Mouse (Mus musculus): Measurements from ENCODE around the gene Oas3.
"Not testable (repeated sequence)": the region's sequence is repeated elsewhere in the genome, so short reads cannot be mapped to it uniquely, and the experiment has no call there.

Gene Oas3

DNA sequence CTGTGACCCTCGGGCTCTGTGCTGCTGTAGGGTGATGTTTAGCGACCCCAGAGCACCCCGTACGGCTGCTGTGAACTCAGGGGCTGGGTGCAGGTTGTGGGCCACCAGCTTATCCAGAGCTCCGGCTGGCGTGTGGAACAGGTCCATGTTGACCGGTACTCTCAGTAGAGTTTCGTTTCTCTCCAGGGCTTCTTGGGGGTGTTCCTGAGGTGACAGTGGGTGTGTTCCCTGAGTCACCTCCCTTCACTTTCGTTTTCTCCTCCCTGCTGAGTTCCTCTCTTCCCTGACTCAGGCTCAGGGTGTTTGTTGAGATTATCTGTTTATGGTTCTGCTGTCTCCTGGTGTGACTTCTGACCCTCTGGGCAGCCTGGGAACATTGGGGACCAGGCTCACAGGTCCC is at the start of gene Oas3:
Gene Oas3, minus strand, starts transcription at position 184 of the 400 bp plus-strand sequence.
- in situ Hi-C loops (cut with MseI, MboI): no loop called here

DNA sequence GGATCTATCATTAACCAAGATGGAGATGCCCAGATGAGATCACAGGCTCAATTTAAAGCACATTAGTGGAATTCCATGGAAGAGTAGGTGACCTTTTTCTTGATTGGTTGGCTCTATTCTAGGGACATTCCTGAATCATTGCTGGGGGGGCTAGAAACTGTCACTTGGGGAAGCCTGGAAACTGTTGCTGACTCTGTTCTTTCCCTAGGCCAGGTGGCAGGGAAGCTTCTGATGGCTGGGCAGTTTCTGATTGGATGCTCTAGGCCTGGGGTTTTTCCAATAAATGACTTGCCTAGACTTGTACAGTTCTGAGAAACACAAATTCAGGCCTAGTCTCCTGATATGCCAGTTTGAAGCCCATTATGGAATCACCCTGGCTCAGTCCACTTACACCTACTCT is 41.5 kb upstream of the Oas3 start:
- in situ Hi-C loops (cut with MseI, MboI): no loop called here

GRCm38 (mm10) chr5:120815949-120816348 is 38.5 kb upstream of the Oas3 start:
- in situ Hi-C loops (cut with MseI, MboI): no loop called here

GRCm38 (mm10) chr5:120813023-120813422 is 35.6 kb upstream of the Oas3 start:
- in situ Hi-C loops (cut with MseI, MboI): no loop called here

DNA sequence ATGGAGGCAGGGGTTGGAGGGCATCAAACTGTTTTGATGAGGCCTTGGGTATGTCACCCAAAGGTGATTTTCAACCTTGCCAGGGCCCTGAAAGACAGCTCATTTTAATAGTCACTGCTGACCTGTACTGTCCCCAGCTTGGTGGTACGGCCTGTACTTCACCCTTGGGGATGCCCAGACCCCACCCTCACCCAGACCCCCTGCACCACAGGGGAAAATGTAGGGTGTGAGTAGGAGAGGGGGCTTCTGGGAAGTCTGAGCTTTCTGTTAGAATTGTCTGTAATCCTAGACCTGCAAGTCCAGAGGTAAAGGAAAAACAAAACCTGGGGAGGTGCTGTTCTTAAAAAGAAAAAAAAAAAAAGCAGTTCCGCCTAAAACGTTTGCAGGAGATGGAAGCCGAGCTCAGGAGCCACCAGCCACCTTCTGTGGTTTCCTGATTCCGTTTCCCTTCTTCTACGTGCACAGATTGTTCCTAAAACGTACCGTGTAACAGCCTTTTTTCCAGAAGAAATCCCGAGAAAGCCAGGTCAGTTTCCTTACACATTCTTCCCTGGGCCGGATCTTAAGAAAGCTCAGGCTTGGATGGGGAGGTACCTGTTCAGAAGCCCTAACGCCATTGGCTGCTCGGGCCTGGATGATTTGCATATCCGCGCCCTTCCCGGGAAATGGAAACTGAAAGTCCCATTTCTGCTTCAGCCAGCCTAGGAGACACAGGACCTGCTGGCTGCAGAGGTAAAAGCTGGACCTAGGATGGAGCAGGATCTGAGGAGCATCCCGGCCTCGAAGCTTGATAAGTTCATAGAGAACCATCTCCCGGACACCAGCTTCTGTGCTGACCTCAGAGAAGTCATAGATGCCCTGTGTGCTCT is 34.7 kb upstream of the Oas3 start, which contains the start of gene Oas1c:
Gene Oas1c, minus strand, starts transcription at position 564 of the 869 bp plus-strand sequence.
- in situ Hi-C loops (cut with MseI, MboI): no loop called here

DNA sequence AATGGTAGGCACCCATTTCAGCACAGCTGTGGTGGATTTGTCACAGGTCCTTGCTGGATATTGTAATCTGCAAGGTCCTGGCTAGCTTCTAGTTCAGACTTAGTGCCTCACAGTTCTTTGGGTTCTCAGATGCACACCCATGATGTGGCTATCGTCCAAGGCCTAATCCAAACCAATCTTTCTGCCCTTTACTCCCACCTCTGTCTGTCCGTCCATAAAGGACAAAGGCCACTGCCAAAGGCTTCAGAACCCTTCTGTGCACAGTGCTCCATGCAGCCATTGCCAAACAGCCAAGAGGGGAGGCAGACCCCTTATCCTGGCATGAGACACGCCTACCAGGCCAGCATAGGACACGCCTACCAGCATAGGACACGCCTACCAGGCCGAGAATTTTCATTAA is 31.7 kb upstream of the Oas3 start:
- in situ Hi-C loops (cut with MseI, MboI): no loop called here

GRCm38 (mm10) chr5:120806458-120806857 is 29.0 kb upstream of the Oas3 start:
- in situ Hi-C loops (cut with MseI, MboI): no loop called here

DNA sequence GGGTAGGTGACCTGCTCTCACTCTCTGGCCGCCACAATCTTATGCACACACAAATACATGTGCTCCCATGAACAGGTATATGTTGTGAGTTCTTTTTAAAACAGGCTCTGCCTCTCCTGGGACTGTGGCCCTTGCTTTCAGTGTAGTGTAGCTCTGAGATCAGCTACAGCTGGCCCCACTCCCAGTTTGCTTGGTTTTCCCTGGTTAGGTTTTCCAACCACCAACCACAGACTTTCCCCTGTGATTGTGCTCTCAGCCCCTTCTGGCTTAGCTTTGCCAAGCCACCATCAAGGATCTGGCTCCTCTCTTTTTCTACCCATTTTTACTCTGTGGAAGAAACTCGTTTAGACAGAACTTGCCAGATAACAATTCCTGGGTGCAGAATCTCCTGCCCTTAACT is 26.1 kb upstream of the Oas3 start:
- in situ Hi-C loops (cut with MseI, MboI): no loop called here

DNA sequence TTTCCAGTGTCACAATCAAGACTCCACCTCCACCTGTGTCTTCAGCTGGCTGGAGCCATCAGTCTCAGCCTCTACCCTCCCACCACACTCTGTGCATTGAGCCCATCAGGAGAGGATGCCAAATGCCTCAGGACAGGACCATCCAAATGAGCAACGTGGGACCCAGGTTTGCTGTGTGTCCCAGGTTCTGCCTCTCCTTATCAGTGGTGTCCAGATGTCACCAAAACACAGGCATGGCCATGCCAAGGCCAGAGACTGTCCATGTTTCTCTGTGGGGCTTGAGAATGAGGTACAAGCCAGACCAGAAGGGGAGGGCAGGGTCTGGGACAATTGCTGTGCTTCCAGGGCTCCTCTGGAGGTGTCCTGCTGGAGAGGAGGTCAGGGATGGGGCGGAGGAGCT is 21.5 kb upstream of the Oas3 start:
- in situ Hi-C loops (cut with MseI, MboI): not testable (repeated sequence)

- in situ Hi-C loops (cut with MseI, MboI): not testable (repeated sequence)
These were observed 20.7 kb upstream of the Oas3 start for GRCm38 (mm10) chr5:120798147-120798546.

GRCm38 (mm10) chr5:120795480-120796034 is 18.1 kb upstream of the Oas3 start, which contains the start of gene Oas1e:
Oas1e (minus strand) TSS chr5:120795530.
- in situ Hi-C loops (cut with MseI, MboI): not testable (repeated sequence)

DNA sequence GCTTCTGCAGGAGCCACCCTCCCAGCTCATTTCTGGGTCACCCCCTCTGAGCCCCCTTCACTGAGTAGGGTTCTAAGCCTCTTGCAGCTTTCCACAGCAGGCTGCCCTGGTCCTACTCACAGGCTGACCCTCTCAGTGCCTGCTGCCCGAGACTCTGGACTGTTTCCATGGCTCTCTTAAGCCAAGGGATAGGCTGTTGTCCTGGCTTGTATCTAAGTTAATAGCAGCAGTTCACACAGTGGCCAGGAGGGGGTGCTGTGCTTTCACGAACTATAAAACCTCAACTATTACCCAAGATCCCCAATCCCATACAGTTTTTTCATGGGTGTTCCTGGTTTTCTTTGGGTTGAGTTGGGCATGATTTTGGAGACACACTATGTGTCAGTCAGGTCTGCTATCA is 15.6 kb upstream of the Oas3 start:
- in situ Hi-C loops (cut with MseI, MboI): no loop called here

- in situ Hi-C loops (cut with MseI, MboI): no loop called here
These were observed 9.6 kb upstream of the Oas3 start for GRCm38 (mm10) chr5:120787042-120787441.

- in situ Hi-C loops (cut with MseI, MboI): no loop called here
These were observed 5.0 kb upstream of the Oas3 start for GRCm38 (mm10) chr5:120782446-120782845.

DNA sequence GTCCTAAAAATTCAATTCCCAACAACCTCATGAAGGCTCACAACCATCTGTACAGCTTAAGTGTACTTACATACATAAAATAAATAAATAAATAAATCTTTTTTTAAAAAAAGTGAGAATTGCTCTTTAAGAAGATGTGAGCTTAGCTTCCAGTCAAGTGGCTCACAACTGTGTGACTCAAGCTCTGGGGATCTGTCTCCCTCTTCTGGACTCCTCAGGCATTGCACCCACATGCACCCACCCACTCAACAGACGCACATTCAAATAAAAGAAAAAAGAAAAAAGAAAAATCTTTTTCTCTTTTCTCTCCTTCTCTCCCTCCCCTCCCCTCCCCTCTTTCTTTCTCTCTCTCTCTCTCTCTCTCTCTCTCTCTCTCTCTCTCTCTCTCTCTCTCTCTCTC is 4.2 kb upstream of the Oas3 start:
- in situ Hi-C loops (cut with MseI, MboI): no loop called here

- in situ Hi-C loops (cut with MseI, MboI): no loop called here
These were observed 2.5 kb upstream of the Oas3 start for GRCm38 (mm10) chr5:120779922-120780321.

DNA sequence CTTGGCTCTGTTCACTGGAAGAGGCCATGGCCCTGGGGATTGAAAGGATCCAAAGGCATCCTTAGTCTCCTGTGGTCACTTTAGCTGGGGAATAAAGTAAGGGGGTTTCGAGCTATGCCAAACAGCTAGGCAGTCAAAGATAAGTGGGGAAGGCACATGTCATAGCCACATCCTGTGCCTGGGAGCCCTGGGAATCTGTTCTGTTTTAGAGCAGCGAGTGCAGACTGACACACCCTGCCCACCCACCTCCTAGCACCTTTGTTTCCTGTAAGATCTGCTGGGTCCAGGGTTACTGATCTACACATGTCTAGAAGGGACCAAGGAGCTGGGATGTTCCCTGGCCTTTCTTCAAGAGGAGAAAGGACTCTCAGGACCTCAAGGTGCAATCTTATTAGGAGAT is 1.5 kb upstream of the Oas3 start:
- in situ Hi-C loops (cut with MseI, MboI): no loop called here

- in situ Hi-C loops (cut with MseI, MboI): no loop called here
These were observed 660 bp downstream of the Oas3 start for GRCm38 (mm10) chr5:120776801-120777200.

DNA sequence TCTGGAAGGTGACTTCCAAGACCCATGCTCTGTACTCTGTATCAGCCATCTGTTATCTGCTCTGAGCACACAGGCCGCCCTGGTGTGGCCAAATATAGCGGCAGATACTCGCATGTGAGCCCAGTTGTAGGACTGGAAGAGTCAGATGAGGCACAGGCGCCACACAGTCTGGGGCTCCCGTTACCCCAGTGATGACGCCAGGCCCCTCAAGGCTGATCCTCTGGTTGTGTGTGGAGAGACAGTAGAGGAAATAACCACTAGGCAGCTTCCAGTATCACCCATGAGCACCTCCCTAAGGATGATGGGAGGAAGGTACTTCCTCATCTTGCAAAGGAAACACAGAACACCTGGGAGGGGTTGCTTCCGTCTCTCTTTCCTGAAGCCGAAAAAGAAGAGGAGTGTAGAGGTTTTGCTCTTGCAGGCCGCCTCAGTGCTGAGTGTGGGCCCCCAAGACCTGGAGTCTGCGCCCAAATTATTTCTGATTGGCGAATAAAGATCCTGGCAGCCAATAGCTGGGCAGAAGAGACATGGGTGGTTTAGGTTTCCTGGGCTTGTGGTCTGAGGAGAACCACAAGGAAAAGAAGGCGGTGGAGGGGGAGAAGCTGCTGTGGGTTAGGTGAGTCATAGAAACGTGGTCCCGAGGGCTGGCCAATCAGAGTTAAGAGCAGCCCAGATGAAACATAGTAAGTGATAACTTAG is 2.0 kb downstream of the Oas3 start:
- in situ Hi-C loops (cut with MseI, MboI): no loop called here

GRCm38 (mm10) chr5:120769396-120769795 is 8.1 kb downstream of the Oas3 start:
- in situ Hi-C loops (cut with MseI, MboI): no loop called here

DNA sequence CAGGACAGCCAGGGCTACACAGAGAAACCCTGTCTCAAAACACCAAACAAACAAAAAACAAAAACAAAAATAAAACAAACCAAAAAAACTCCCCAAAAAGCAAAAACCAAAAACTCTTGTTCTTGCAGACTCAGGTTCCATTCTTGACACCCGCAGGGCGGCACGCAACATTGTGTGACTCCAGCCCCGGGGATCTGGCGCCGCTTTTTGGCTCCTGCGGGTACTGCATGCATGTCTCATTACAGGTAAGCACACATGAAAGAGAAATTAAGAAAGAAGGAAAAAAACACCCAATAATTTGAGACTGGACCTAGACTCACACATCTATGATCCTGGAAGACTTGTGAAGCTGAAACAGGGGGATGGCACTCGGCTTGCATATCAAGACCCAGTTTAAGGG is 12.5 kb downstream of the Oas3 start:
- in situ Hi-C loops (cut with MseI, MboI): no loop called here

- in situ Hi-C loops (cut with MseI, MboI): no loop called here
These were observed 15.6 kb downstream of the Oas3 start for GRCm38 (mm10) chr5:120761901-120762300.

DNA sequence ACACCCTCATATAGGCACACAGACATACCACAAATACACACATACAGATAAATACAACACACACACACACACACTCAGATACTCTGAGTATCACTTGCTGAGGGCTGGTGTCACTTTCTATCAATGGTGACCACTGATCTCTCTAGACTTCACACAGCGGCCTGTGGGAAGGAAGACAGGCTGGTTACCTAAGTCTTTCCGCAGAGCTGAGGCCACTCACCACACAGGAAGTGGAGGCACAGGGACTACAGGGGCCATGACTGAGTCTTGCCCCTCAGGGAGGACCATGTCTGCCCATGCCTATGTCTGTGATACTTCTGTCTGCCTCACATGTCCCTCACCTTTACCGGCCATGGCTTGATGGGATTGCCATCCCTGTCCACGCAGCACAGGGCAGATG is 23.2 kb downstream of the Oas3 start:
- in situ Hi-C loops (cut with MseI, MboI): no loop called here
